Mouse (Mus musculus) cerebellum, adult 18-20 months (tissue): ENCODE results near the gene Primpol.
"Not testable (repeated sequence)": the region's sequence is repeated elsewhere in the genome, so short reads cannot be mapped to it uniquely, and the experiment has no call there.

Experiments
- DNase-seq, 2 experiments: peaks; one replicate each; pipeline ENCODE4 v3.0.0; 2021

Primpol gene

DNA sequence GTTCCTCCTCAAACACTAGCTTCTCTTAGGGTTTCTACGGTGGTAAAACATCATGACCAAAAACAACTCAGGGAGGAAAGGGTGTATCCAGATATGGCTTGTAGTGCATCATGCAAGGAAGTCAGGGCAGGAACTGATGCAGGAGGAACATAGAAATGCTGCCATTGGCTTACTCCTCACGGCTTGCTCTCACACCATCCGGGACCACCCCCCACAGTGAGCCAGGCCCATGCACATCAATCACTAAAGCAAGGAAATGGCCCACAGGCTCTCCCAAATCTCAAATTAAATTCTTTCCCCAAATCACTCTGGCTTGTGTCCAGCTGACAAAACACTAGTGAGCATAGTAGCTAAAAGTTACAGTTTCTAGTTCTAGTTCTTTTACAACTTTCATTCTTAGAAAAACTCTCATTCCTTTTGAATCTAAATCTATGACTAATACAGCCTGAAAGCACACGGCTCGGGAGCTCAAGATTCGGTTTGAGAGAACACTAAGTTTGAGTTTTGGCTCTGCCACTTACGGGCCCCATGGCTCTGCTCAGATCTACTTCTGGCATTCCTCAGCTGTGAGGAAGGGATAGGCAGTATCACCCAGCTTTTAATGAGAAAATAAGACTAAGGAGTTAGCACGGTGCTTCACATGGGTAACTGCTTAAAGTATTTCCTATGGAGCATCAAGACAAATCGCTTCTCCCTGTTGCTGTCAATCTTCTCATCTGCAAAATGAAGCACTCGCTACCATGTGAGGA lies 15.9 kb downstream of the Primpol start:
- DNase-seq = no peak

DNA sequence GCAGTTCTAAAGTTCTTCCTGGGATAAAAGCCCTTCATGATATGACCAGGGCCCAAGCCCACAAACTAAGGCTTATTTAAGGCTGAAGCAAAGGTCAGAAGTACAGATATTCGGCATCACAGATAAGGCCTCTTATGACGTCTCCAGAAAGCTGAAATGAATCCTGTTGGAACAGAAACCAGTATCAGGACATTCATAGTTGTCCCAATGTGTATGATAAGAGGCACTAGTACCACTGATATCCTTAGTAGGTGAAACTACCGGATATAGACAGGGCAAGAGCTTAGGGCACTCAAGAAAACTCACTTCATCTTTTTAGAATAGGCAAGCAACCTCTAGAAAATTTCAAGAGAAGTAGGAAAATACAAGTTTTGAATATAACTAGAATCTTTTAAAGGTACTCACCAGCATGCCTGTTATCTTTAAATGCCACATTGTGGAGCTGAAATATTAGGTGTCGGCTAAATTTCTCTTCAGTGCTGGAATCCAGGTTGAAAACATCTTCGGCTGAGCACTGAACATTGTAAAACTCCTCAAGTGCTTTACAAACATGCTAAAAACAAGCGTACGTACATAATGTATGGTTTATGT lies 17.6 kb downstream of the Primpol start:
- no peak for DNase-seq

DNA sequence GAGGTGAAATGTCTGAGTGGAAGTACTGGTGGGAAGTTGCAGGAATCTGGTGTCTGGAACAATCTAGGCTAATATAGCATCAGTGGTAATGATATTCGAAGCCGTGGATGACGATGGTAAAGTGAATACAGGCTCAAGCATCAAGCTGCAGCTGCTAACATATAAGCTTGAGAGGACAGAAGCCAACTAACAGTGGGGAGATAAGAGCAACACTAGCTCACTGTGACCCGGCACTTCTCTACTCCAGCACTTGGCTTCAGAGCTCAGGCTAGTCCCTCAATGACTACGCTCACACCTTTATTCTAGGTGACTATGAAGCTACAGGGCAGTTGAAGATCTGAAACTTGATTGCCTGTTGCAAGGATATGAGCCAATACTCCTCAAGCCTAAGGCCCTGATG lies 18.3 kb downstream of the Primpol start:
- no peak for DNase-seq

DNA sequence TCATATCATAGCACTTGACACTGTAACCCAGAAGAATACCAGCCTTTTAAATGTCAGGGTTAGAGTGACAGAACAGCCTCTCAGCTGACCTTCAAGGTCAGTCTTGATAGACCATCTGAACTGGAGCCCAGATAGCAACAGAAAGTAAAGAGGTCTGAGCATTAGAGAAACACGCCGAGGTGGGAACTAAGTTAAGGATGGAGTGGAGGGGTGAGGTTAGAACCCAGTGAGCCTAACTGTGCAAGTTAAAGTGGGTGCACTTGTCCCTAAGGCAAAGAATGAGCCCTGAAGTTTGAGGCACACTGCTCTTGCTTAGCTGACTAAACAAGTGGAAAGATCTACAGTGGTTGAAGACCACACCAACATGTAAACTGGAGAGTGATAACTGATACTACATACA lies 18.9 kb downstream of the Primpol start:
- no peak for DNase-seq

DNA sequence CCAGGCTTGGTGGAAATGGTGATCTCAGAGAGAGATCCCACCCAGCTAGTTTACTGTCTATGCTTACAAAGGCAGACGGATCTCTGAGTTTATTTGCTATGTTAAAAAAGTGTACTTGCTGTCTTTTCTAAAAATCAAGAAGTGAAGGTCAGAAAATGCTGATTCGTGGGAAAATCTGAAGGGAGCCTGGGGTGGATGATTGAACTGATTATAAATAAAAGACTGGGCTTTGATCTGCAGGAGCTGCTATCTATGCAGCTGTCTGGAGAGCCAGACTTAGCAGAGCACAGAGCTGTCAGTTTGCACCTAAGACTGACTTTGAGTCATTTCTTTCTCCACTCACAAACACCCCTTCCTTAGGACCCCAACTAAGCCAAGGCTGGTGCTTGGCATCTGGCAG lies 19.6 kb downstream of the Primpol start:
- DNase-seq = no peak

DNA sequence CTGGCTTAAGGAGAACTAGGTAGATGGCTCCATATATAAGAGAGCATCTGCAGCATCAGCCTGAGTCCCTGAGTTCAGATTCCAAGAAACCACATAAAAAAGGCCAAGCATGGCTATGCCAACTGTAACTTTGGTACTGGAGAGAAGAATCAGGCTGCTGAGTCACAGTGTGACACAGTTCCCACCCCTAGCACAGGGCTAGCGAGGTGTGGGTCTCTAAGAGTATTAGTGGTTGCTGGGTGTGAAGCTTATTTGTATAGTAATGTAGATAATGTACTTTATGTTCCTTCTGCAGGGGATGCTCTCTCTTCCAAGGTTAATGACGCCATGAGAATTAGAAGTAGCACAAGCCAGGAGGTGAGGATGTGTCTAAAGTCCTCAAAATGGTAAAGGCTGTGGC lies 20.5 kb downstream of the Primpol start:
- DNase-seq = no peak

DNA sequence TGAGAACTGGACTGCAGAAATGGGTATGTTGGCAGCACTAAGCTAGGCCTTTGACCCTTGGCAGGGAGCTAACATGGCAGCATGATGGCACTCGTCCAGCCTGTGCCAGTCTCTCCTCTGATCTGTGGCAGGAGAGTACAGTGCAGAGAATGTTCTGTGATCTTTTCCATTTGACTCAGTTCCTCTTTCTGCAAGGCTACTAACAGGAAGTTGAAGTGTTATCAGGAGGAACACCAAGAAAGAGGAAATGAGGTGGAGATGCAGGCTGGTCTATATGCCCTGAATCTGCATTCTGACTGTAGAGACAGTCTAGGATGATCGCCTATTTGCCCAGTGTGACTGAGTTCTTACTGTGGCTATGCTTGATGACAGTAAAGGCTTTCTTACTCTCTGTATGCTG lies 21.4 kb downstream of the Primpol start:
- peak in 1 of 2 experiments; percentile 7 for DNase-seq

DNA sequence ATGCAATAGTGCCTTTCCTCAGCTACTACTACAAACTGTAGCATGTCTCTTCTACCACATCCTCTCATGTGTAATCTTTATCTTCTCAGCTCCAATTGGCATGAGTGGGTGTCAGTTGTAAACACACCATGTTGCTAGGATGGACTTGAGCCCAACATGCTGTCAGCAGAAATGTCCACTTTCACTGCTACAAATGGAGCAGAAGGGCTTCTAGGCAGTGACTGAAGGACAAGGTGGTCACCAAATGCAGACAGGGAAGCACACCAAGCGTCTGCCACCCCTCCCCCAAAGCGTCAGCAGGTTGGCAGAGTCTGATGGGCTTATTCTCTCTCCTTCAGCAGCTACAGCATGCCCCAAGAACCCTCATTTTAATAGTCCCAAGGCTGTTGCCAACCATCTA lies 23.2 kb downstream of the Primpol start:
- peak; percentile 24 to 39 for DNase-seq

DNA sequence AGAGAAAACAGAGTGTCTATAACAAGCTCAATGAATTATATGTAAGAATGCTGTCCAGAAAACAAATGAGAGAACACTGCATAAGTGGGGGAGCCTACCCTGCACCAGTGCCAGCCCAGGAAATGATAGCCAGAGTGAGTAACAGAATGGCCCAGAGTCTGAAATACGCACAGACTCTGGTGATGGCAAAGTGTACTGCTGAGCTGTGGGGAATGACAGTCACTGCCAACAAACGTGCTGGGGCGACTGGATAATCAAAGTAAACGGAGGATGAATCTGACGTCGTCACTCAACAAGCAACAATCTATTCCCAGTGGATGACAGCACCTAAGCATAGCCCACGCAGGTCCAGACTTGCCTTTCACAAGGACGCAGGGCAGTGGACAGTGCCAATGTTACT lies 23.9 kb downstream of the Primpol start:
- DNase-seq = peak; percentile 17 to 29

DNA sequence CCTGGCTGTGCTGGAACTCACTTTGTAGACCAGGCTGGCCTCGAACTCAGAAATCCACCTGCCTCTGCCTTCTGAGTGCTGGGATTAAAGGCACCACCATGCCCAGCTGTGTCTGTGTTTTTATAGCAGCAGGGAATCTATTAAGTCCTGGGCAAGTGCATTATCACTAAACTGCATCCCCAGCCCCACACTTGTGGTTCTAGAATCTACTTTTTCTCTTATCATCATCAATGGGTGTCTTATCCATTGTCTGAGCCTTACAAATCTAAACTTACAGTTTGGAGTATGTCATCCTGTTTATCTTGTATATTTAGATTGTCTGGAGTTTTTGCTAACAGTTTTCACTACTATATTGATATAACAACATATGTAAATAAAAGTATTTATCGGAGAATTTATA lies 28.3 kb downstream of the Primpol start:
- DNase-seq = no peak

DNA sequence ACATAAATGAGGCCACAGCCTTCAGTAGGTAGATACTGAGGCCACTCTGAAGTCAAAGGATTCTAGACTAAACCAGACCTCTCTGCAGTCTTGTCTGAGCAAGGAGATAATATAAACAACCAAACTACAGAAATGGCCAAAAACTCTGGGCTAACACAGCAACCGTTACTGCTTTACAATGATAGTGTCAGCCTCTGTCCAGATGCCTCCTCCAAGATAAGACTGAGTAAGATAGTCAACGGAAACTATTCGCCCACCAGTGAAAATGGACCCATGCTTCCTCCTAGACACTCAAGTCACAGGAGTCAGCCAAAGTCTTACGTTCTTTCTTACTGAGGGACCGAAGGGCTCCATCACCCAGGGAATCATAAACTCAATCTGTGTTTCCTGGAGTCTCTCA lies 29.1 kb downstream of the Primpol start:
- DNase-seq = no peak

DNA sequence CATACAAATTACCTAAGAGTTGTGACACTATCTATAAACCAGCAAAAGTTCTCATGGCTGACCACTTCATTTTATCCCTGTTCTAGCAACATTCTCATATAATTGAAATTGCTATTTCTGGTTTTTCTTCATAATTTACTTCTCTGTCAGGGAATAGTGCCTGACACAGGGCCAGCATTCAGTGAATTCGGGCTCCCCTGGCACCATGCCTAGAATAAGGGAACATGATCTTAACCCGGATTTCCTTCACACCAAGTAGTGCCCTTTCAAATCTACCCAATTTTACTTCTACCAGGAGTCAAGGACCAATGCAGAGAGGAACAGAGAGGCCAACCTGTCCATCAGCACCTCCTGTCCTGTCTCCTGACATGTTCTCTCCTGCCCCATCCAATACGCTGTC lies 31.4 kb downstream of the Primpol start:
- no peak for DNase-seq

DNA sequence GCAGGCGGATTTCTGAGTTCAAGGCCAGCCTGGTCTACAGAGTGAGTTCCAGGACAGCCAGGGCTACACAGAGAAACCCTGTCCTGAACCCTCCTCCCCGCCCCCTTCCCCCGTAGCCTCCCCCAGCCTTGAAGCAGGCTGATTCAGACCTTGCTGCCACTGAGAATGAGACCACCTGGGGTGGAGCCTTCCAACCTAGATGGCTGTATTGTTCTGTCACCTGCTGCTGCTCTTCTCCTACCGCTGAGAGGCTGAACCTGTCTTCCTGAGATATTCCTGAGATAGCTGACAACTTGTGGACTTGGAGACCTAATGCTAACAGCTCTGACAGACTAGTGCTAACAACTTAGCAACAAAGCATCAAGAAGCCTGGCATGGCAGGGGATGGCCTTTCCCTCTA lies 32.7 kb downstream of the Primpol start:
- DNase-seq = not testable (repeated sequence)

DNA sequence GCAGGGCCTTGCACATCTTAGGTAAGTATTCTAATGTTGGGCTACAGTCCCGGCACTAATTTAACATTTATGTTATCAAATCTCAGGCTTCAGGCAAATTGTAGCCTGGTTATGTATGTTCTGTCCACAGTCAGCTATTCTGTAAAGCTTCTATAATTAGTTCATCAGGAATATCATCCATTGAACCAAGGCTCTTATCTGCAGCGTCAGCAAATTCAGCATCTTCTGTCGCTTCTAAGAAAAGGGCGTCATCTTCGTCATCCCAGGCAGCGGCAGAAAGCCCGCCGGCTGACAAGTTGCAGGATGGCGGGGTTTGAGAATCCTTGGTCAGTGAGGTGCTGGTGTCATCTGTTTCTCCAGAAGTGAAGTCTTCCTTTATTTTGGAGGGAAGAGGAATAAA lies 38.2 kb downstream of the Primpol start:
- DNase-seq = no peak

DNA sequence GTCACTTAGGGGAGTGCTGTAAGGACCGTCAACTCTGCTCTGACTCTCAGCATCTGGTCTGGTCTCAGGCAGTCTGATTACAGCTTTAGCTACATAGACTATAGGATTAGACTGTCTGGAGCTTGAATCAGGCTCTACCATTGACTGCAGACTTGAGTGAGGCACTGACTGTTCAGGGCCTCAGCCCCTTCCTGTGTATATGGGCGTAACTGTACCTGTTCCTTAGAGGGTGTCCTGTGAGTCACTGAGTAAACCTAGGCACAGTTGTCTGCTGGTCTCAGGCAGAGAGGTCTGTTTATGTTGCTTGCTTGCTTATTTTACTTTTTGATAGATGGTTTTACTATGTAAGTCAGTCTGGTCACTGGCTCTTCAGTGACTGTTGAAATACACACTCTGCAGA lies 43.0 kb downstream of the Primpol start:
- DNase-seq = no peak

DNA sequence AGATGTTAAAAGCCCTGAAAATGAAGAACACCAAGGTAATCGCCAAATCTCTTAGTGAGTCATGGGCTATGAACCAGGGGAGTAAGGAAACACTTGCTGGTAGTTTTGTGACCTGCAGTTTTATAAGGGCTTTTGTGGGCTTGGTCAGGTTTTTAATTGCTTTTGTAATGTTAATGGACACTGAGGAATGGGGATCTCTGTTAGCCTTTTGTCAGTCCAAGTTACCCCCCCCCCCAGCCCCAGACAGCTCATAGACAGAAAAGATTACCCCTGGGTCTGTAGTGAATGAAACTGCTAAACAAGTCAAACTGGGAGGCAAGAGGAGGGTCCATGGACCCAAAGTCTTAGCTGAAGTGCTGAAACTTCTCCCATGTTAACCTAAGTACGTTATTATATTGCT lies 43.6 kb downstream of the Primpol start:
- DNase-seq = no peak

DNA sequence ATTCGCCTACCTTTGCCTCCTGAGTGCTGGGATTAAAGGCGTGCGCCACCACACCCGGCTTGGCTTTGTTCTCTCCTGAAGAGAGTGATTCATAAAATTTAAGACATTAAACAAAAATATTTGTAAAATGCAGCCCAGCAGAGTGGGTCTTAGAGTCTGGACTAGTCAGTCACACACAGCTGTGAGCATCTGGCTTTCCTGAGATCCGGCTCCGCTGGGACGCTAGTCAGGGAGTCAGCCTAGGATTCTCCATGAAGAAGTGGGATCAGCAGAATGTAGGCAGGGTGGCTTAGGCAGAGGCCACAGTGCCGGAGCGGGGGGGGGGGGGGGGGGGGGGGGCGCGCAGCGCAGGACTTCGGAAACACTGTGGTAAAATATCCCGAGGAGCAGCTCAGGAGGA lies 46.3 kb downstream of the Primpol start:
- no peak for DNase-seq

DNA sequence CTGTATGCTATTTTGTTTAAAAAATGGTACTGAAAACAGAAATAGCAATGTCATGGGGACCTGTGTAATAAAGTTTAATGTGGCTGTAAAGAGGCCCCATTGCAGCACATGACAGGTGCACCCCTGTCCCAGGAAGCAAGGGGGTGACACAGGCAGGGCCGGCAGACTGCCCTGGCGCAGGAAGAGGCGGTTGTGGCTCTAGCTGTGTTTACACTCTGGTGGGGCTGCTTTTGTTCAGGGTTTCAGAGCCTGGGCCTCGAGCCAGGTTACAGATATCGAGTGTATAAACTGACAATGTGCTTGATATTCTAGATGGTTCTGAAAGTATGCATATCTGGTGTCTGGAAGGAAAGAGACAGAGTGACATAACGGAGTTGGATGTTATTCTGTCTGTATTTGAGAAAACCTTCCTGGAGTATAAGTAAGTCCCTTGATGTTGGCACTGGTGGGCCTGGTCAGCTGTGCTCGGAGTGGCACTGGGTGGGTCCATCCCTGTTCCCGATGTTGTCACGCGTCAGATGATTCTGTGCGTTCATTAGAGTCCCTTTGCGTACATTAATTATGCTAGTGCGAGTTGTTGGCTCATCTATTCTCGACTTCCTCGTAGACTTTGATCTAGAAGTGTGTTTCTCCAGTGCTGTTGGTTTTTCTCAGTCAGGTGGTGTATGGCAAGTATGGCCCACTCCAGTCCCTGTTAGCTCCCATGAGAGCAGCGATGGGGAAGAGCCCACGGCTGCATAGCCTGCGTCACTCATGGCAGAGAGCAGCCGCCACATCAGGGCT lies 47.2 kb downstream of the Primpol start:
- no peak for DNase-seq

DNA sequence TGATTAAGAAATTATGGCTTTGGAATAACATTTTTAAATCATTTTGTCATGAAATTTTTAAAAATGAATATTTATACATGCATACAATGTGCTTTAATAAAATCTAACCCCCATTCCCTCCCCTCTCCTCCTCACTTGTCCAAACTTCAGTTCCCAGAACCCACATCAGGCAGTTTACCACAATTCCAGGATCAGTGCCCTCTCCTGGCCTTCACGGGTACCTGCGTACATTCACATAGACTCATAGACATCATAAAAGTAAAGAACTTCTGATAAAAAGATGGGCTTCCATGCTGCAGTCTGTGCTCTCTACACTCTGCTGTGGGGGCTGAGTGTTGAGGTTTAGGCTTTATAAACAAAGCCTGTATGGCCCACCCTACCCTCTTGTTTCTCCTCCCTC lies 48.1 kb downstream of the Primpol start:
- no peak for DNase-seq

DNA sequence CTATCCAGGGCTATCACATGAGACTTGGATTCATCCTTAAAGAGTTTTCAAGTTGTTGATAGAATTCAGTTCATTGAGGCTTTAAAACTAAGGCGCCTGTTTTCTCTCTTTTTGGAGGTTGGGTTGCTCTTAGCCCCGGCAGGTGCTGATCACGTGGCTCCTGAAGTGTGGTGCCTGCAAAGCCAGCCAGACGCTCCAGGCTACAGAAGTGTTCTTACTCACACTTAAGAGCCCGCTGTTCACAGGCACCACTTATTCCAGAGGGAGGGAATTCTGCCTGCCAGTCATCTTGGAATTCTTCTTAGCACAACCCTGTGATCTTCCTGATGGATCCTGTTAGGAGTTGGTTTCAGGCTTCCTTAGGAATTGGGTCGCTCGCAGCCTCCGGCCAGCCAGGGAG lies 49.1 kb downstream of the Primpol start:
- DNase-seq = no peak

DNA sequence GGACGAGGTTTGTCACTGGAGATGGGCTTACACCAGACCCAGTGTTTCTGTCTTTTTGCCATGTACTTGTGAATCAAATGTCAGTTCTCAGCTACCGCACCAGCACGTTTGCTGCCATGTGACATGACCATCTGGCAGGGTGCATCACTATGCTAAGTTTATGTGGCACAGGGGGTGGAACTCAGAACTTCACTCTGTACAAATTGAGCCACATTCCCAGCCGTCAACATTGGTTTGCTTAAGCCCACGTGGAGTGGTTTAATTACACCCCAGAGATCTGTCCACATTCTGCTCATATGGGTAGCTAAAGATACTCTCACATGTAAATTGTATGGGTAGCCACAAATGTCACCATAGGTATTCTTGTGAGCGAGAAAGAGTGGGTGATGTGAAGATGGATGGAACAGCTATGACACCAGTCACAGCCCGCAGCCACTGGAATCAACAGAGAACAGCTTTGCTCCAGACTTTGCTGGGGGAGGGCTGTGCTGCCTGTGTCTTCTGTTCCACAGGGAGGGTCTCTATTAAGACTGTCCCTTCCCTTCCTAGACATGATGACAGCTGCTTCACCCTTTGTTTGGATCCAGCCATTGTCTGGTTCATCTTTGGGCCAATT lies 50.0 kb downstream of the Primpol start:
- DNase-seq = no peak

DNA sequence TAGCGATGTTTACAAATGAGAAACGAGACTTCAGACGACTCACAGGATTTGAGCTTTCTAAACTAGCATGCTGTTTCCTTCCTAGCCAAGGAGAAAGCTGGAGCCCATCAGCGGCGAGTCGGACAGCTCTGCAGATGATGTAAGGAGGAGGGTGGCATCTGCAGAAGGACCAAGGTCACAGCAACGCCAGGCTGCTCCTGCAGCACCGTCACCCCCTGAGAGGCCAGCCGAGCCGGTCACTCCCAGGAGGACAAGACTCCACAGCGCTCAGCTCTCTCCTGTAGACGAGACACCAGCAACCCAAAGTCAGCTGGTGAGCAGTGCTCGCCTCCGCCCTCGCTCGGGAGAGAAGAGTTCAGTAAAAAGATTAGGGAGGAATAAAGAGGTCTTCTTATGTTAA lies 54.7 kb downstream of the Primpol start:
- DNase-seq = no peak

DNA sequence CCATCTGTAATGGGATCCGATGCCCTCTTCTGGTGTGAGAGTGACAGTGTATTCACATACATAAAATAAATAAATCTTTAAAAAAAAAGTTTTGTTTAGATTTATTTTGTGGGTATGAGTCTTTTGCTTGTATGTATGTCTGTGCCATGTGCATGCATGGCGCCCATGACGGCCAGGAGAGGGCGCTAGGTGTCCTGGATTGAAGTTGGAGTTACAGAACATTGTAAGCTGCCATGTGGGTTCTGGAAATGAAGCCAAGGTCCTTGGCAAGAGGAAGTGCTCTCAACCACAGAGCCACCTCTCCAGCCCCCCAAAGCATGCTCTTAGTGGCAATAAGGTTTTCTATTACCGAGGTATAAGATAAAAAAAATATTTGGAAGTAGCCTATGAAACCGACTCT lies 57.6 kb downstream of the Primpol start:
- DNase-seq = no peak

DNA sequence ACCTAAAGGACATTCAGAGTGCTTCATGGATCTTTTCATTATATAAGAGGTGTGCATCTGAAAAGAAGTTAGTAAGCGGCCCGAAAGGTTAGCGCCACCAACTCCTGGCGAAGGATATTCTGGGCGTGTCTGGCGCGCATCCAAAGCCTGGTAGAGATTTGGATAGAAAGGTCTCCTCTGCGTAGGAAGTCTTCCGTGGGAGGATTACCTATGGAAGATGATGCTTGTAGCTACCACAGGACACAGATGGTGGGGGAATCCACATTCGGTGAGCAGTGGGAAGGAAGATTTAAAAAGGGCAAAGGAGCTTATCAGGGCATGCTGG lies 64.6 kb downstream of the Primpol start:
- peak; percentile 34 to 54 for DNase-seq
